Mouse (Mus musculus): ENCODE results near the gene Timm10b. TPM values are rescaled to one million over a fixed set of nuclear protein-coding genes. Genes with fewer than 3 reads are reported as not detected.

The Timm10b gene
- total RNA-seq, 4 experiments from 2014 or later: 60.1 to 69.7 (median 65.5) TPM

GRCm38 (mm10) chr7:105640894-105641255 lies 1.0 kb downstream of the Timm10b start:
- DNase-seq (ENCODE audit: low spot score in 2 of 2): peak in 1 of 2 experiments; percentile 29

DNA sequence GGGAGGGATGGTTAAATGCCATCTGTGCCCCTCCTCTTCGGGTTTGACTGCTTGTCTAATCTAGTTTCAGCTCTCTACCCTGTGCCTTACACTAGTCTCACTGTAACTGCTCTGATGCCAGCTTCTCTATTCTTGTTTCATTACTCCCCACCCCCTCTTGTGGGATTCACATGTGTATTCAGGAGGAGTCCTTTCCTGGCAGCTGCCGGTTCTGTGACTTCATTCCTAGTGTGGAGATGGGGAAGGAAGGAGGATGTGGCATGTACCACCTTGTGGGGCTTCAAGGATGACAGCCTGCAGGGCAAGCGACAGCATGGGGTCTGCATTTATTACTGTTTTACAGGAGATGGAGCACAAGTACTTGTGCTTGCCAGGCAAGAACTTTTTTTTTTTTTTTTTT lies 2.1 kb downstream of the Timm10b start:
- no peak for DNase-seq (ENCODE audit: low spot score in 2 of 2)

- DNase-seq (ENCODE audit: low spot score in 2 of 2): peak in 1 of 2 experiments; percentile 45
Measured at GRCm38 (mm10) chr7:105650639-105651435, 11.0 kb downstream of the Timm10b start, which contains the start of gene Dnhd1. Gene Dnhd1 (plus strand): TSS chr7:105650827.

DNA sequence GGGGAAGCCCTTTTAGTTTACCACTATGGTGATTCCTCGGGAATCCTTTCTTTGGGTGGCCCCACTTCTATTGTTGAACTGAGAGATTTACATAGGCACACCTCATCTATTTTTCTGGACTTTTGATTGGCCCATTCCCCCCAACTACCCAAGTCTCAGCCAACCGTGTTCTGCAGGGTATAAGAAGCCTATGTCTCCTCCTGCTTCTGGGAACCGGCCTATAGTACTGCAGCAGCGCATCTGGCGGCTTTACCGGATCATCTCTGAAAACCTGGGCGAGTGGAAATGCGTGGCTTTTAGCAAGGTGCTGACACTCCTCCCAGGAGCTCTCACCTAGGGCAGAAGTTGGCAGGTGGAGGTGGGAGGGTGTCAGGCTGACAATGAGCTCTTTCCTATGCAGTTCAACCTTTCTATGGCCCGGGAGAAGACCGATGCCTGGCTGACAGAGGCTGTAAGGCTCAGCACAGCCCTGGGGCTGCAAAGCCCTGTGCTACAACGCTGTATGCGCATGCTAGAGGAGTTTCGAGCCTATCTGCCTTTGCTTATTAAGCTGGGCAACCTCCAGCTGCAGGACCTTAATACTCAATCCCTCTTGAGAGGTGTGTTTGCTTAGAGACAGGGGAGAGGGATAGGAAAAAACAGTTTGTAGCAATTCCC lies 45.8 kb downstream of the Timm10b start:
- no peak for DNase-seq (ENCODE audit: low spot score in 2 of 2)

- no peak for DNase-seq (ENCODE audit: low spot score in 2 of 2)
Measured at GRCm38 (mm10) chr7:105690875-105691274, 51.0 kb downstream of the Timm10b start.

Other genes starting within 250 kb of the Timm10b start
- 10 to 100 TPM; 53.0 to 63.3 (median 60.1) TPM for gene Fam160a2, start 240.0 kb upstream of the Timm10b start, total RNA-seq (2022)
- gene Cnga4, start 235.5 kb upstream of the Timm10b start, total RNA-seq (2022): 1 to 10 TPM in 1 of 4 experiments, under 1 TPM in 3; 0.54 to 1.1 (median 0.76) TPM
- 10 to 100 TPM in 1 of 4 experiments, 1 to 10 TPM in 3; 8.6 to 10.8 (median 9.4) TPM for gene Cckbr, start 214.3 kb upstream of the Timm10b start, total RNA-seq (2022)
- 10 to 100 TPM; 11.0 to 14.1 (median 12.4) TPM for gene Cavin3, start 157.8 kb upstream of the Timm10b start, total RNA-seq (2022)
- gene Smpd1, start 85.7 kb upstream of the Timm10b start, total RNA-seq (2022): 10 to 100 TPM; 82.2 to 87.5 (median 85.0) TPM
- gene Apbb1, start 58.4 kb upstream of the Timm10b start, total RNA-seq (2022): 100 to 1,000 TPM; 351 to 364 (median 362) TPM
- under 1 TPM in 3 of 4 experiments, not detected in 1; 0.25 to 0.41 (median 0.31) TPM for gene Hpx, start 39.9 kb upstream of the Timm10b start, total RNA-seq (2022)
- gene Trim3, start 6.5 kb upstream of the Timm10b start, total RNA-seq (2022): 100 to 1,000 TPM; 130 to 148 (median 138) TPM
- 100 to 1,000 TPM in 1 of 4 experiments, 10 to 100 TPM in 3; 97.0 to 102 (median 98.2) TPM for gene Arfip2, start 360 bp downstream of the Timm10b start, total RNA-seq (2022)
- 10 to 100 TPM in 2 of 4 experiments, 1 to 10 TPM in 2; 6.8 to 15.0 (median 11.0) TPM for gene Gm45799, start 496 bp downstream of the Timm10b start, total RNA-seq (2022)
- gene Dnhd1, start 10.8 kb downstream of the Timm10b start, total RNA-seq (2022): 1 to 10 TPM; 5.0 to 9.8 (median 7.4) TPM
- 10 to 100 TPM; 67.9 to 94.5 (median 84.3) TPM for gene Ilk, start 96.5 kb downstream of the Timm10b start, total RNA-seq (2022)
- gene Rrp8, start 97.3 kb downstream of the Timm10b start, total RNA-seq (2022): 10 to 100 TPM in 3 of 4 experiments, 1 to 10 TPM in 1; 9.6 to 13.0 (median 12.7) TPM
- gene Taf10, start 104.3 kb downstream of the Timm10b start, total RNA-seq (2022): 100 to 1,000 TPM; 102 to 123 (median 111) TPM
- 100 to 1,000 TPM in 1 of 4 experiments, 10 to 100 TPM in 3; 62.3 to 111 (median 75.7) TPM for gene Tpp1, start 112.2 kb downstream of the Timm10b start, total RNA-seq (2022)
- gene Dchs1, start 147.6 kb downstream of the Timm10b start, total RNA-seq (2022): 10 to 100 TPM; 11.6 to 13.1 (median 12.1) TPM
- gene Mrpl17, start 171.0 kb downstream of the Timm10b start, total RNA-seq (2022): 100 to 1,000 TPM in 2 of 4 experiments, 10 to 100 TPM in 2; 91.3 to 108 (median 100) TPM